Mouse (Mus musculus) forebrain, embryonic 15.5 days (tissue): ENCODE data around the gene Atp6v0a4. TPM values are rescaled to one million over a fixed set of nuclear protein-coding genes. Genes with fewer than 3 reads are reported as not detected.

Experiments used
- ATAC-seq: fragments of 200-750 bp; cut with Nextera tagmentation; replicated peaks from 2 replicates; pipeline ENCODE4 v1.8.0; 2017; ENCODE audit warnings: mild to moderate bottlenecking, moderate TSS enrichment, moderate library complexity
- H3K27ac ChIP-seq: fragments of 300-500 bp; sonication (generic); replicated peaks from 2 replicates; pipeline ENCODE4 v1.5.1; 2015; ENCODE audit warnings: mild to moderate bottlenecking, inconsistent platforms
- H3K27me3 ChIP-seq: fragments of 300-500 bp; sonication (generic); 2 replicates; pipeline ENCODE4 v1.6.1; 2015; ENCODE audit warnings: inconsistent platforms
- H3K36me3 ChIP-seq: fragments of 300-500 bp; sonication (generic); 2 replicates; pipeline ENCODE4 v1.6.1; 2015; ENCODE audit warnings: mild to moderate bottlenecking, inconsistent platforms
- H3K4me1 ChIP-seq: fragments of 300-500 bp; sonication (generic); 2 replicates; pipeline ENCODE4 v1.6.1; 2015; ENCODE audit warnings: inconsistent platforms
- H3K4me2 ChIP-seq: fragments of 300-500 bp; sonication (generic); replicated peaks from 2 replicates; pipeline ENCODE4 v1.6.1; 2015; ENCODE audit warnings: mild to moderate bottlenecking, inconsistent platforms
- H3K4me3 ChIP-seq: fragments of 300-500 bp; sonication (generic); 2 replicates; pipeline ENCODE4 v1.5.1; 2015; ENCODE audit warnings: mild to moderate bottlenecking, inconsistent platforms
- H3K9ac ChIP-seq: fragments of 300-500 bp; sonication (generic); replicated peaks from 2 replicates; pipeline ENCODE4 v1.6.1; 2015; ENCODE audit warnings: mild to moderate bottlenecking, inconsistent platforms
- H3K9me3 ChIP-seq: fragments of 300-500 bp; sonication (generic); 2 replicates; pipeline ENCODE4 v1.6.1; 2016; ENCODE audit warnings: inconsistent platforms
- WGBS: fragments of 180-500 bp; shearing (Covaris S2); methylation state at CpG from one replicate; pipeline ENCODE4 v1.1.7; 2015; ENCODE audit warnings: mixed read lengths; 5-methylcytosine and 5-hydroxymethylcytosine counted together
- polyA plus RNA-seq: library from polyadenylated mRNA; unstranded; fragments of >200 nt; fragmentation: Nextera tagmentation; extraction: Ambion mirVana; gene quantifications from 2 replicates; pipeline ENCODE4 v1.2.1, GENCODE M21; 2015

Gene Atp6v0a4
- polyA plus RNA-seq, 1 experiment from 2014 or later, result 0.19 TPM

DNA sequence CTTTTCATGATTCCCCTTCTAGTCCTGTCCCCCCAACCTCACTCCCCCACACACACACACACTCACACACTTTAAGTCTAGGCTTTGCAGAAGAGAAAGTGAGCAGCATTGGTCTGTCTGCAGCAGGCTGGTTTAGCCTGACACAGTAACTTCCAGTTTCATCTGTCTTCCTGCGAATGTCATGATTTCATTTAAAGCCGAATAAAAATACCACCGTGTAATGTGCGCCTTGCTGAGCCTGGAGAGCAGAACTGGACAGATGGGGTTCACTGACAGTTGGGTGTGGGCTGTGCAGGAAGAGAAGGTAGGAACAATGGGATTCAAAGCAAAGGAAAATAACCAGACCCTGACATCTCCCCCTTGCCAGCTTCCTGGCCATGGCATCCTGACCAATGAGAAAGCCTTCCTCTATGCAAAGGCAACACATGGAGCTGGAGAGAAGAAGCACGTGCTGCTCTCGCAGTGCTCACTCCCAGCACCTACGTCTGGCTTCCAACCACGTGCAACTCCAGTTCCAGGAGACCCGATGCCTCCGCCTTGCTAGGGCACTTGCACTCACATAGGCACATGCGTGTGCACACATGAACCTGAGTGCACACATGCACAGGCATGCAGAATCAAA lies 58.8 kb downstream of the Atp6v0a4 start:
- ATAC-seq, result peak; percentile 64
- peaks cover 15% of the 10 kb centered on the region for H3K4me1 ChIP-seq
- no peaks in the 10 kb centered on the region for H3K9me3 ChIP-seq
- no peak overlapping the region for H3K27ac ChIP-seq
- no peak overlapping the region for H3K4me3 ChIP-seq
- no peak overlapping the region for H3K9ac ChIP-seq
- no peak overlapping the region for H3K4me2 ChIP-seq
- H3K36me3 ChIP-seq, result no peaks in the 10 kb centered on the region
- 72% methylated on average over 11 of the region's 11 CpGs for WGBS
- no peaks in the 10 kb centered on the region for H3K27me3 ChIP-seq

DNA sequence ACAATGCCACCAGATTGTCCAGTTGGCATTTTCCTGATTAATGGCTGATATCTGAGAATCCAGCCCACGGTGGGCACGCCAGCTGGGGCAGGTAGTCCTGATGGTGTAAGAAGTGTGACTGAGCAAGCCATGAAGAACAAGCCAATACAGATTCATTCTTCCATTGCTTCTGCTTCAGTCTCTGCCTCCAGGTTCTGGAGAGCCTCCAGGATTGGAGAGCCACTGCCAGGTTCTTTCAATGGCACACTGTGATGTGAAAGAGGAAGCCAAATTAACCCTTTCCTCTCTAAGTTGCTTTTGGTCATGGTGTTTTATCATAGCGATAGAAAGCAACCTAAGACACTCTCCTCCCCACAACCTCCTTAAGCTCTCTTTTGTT lies 59.3 kb downstream of the Atp6v0a4 start:
- Histone ChIP-seq H3K9me3 (no peaks in the 10 kb centered on the region), H3K4me1 (peaks cover 15% of the 10 kb centered on the region), H3K36me3 (no peaks in the 10 kb centered on the region), H3K4me3 (no peak overlapping the region), H3K27me3 (no peaks in the 10 kb centered on the region), H3K4me2 (no peak overlapping the region), H3K27ac (no peak overlapping the region), H3K9ac (no peak overlapping the region)
- ATAC-seq, result peak; percentile 49; the same call in 1 of the 2 replicates
- WGBS, result 48% methylated on average over 3 of the region's 3 CpGs

DNA sequence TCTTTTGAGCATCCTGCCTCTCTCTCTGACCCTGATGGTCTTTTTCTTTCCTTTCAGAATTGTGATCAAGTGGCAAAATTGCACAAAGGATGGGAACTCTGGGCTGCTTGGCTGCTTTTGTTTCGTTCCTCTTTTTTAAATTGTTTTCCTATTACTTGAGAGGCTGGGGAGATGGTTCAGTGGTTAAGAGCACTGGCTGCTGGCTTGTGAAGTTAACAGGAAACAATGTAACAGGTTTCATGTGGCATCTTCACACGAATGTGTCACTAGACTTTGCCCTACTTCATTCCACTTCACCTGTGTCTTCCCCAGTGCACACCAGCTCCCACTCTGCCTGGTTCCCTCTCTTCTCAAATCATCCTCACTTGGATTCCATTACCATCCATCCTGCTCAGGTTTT lies 59.8 kb downstream of the Atp6v0a4 start:
- H3K9ac ChIP-seq, result no peak overlapping the region
- no peak overlapping the region for H3K4me2 ChIP-seq
- 73% methylated on average over 2 of the region's 2 CpGs for WGBS
- no peak overlapping the region for H3K27ac ChIP-seq
- no peak overlapping the region for H3K4me3 ChIP-seq
- no peaks in the 10 kb centered on the region for H3K36me3 ChIP-seq
- ATAC-seq, result no peak
- H3K4me1 ChIP-seq, result peaks cover 15% of the 10 kb centered on the region
- H3K9me3 ChIP-seq, result no peaks in the 10 kb centered on the region
- no peaks in the 10 kb centered on the region for H3K27me3 ChIP-seq

DNA sequence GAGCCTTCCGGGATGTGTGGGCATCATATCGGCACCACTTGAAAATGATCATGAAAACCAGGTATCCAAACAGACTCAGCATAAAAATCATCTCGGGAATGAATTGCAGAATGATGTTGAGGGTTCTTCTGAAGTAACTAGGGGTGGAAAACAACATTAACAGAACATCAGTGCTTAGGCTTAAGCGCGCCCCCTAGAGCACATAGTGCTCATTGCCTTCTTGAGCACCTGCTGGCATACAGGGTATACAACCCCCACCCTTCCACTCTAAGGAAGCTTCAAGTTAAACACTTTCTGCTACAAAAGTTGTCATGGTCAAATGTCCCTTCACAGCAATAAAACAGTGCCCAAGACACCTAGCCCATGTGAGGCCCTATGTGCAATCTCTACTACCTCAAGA lies 65.6 kb downstream of the Atp6v0a4 start:
- no peak for ATAC-seq
- H3K36me3 ChIP-seq, result no peaks in the 10 kb centered on the region
- H3K4me3 ChIP-seq, result no peak overlapping the region
- H3K4me2 ChIP-seq, result no peak overlapping the region
- WGBS, result 71% methylated on average over 5 of the region's 5 CpGs
- no peak overlapping the region for H3K27ac ChIP-seq
- H3K9ac ChIP-seq, result no peak overlapping the region
- H3K27me3 ChIP-seq, result no peaks in the 10 kb centered on the region
- no peaks in the 10 kb centered on the region for H3K9me3 ChIP-seq
- no peaks in the 10 kb centered on the region for H3K4me1 ChIP-seq

DNA sequence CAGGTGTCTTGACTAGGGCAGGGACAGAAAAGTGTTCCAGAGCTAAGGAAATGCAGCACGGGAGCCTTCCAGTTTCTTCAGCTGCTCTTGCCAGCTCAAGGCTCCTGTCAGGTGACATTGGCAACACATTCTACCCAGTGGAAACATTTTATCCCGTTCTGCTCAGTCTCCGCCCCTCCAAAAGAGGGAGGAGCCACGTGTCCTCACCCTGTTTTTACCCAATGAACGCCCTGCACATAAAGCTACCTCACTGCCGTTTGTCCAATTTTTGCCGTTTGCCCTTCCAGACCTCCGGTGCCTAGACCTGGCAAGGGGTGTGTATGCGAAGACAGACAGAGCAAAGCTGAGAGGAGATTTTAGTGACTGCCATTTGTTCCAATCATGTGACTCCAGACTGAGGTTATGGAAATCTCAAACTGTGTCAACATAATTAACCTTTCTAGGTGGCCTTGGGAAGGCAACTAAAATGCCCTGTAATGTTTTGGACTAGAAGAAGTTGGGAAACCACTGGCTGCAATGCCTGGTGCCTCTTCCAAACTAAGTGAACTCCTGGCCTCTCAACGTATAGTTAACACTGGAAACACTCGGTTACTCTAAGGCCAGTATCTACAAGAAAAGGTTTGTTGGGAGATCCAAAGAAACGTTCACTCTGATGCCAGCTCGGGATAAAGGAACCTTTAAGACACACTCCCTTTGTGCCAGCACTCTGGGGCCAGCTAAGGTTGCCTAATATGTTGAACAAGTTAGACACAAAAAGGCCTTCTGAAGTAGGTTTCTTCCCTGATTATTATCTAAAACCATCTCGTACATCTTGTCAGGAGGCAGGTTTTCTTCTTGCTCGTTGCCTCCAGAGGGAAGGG lies 68.7 kb downstream of the Atp6v0a4 start:
- Histone ChIP-seq H3K4me1 (no peaks in the 10 kb centered on the region), H3K4me2 (no peak overlapping the region), H3K9me3 (no peaks in the 10 kb centered on the region), H3K9ac (no peak overlapping the region), H3K27ac (no peak overlapping the region), H3K4me3 (no peak overlapping the region), H3K27me3 (no peaks in the 10 kb centered on the region), H3K36me3 (no peaks in the 10 kb centered on the region)
- WGBS, result 82% methylated on average over 15 of the region's 15 CpGs
- no peak for ATAC-seq

DNA sequence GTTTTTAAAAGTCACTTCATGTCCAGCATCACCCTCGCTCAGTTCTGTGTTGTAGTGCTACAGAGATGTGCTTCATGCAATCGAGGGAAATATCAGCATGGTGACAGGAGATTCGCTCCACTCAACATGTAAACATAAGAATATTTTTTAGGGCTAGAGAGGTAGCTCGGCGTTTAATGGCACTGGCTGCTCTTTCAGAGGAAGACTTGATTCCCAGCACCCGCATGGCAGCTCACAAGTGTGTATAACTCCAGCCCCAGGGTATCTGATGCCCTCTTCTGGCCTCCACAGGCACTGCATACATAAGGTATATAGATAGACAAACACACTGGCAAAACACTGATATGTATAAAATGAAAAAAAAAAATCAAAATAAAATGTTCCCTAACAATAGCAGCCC lies 74.8 kb downstream of the Atp6v0a4 start:
- H3K27ac ChIP-seq, result no peak overlapping the region
- no peaks in the 10 kb centered on the region for H3K36me3 ChIP-seq
- H3K9me3 ChIP-seq, result no peaks in the 10 kb centered on the region
- ATAC-seq, result no peak
- H3K27me3 ChIP-seq, result no peaks in the 10 kb centered on the region
- H3K9ac ChIP-seq, result no peak overlapping the region
- no peaks in the 10 kb centered on the region for H3K4me1 ChIP-seq
- no peak overlapping the region for H3K4me3 ChIP-seq
- 94% methylated on average over 6 of the region's 6 CpGs for WGBS
- no peak overlapping the region for H3K4me2 ChIP-seq

DNA sequence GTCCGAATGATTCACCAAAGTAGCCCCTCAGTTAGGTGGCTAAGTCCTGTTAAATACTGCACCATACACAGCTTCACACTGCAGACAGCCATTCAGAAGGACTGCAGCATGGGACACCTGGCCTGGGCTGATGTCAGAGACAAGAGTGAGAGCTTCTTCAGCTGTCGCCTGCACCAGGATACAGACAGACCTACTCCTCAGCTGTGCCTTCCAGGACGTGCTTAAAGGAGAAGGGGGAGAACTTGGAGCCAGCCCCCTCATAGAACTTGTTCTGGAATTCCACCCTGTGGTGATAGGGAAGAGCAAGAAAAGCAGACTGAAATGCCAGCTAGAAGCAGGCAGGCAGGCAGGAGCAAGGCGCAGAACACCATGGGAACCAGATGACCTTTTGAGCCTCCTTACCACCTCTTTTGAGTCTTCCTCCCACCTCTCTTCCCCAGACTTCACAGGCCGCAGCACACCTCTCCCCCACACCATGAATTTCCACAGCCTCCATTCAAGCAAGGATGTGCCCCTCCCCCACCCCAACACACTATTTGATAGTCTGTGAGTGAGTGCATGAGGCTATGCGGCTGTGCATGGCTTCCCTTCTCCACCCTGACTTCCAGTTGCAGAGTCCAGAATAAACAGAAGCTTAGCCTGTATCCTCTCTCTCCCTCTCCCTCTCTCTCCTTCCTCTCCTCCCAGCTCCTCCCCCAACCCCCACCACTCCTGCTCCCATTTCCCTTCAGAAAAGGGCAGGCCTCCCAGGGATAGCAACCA lies 75.4 kb downstream of the Atp6v0a4 start:
- Histone ChIP-seq H3K4me2 (no peak overlapping the region), H3K4me1 (no peaks in the 10 kb centered on the region), H3K27me3 (no peaks in the 10 kb centered on the region), H3K4me3 (no peak overlapping the region), H3K27ac (no peak overlapping the region), H3K36me3 (no peaks in the 10 kb centered on the region), H3K9ac (no peak overlapping the region), H3K9me3 (no peaks in the 10 kb centered on the region)
- ATAC-seq, result no peak
- WGBS, result 58% methylated on average over 6 of the region's 6 CpGs

DNA sequence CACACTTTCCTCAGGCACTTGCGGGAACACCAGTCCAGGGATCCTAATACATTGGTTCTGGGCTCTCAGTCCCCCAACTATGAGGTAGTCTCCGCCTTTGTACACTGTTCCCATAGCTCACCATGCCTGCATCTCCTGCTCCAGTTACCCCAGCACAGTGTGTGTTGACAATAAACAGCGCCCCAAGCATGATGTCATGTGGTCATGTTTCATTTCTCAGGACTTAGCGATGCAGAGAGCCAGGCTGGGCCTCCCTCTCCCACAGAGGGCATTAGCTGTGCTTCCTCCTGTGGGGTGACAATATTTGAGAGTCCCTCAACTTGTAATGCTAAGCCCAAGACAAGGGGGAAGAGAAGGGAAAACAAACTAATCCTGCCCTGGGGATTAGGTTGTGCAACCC lies 76.4 kb downstream of the Atp6v0a4 start:
- WGBS, result 73% methylated on average over 4 of the region's 4 CpGs
- H3K4me2 ChIP-seq, result no peak overlapping the region
- H3K27ac ChIP-seq, result no peak overlapping the region
- no peak overlapping the region for H3K4me3 ChIP-seq
- H3K4me1 ChIP-seq, result no peaks in the 10 kb centered on the region
- H3K9me3 ChIP-seq, result no peaks in the 10 kb centered on the region
- no peak for ATAC-seq
- no peaks in the 10 kb centered on the region for H3K27me3 ChIP-seq
- no peaks in the 10 kb centered on the region for H3K36me3 ChIP-seq
- H3K9ac ChIP-seq, result no peak overlapping the region

DNA sequence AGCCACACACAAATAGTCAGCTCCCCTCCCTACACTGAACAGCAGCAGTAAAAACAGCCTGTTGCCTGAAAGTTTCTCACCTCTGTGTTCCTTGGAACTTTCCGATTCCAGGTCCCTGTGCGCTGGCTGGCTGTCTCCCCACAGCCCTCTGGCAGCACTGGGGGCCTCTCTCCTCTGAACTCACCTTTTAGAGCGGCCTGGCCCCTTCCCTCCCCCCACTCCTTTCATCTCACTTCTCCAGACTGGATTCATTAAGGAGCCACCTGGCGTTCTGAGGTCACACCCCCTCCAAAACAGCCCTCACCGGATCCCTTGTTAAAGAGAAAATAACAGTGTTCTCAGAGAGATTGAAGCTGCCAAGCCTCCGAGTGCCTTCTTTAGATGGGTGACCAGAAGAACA lies 77.5 kb downstream of the Atp6v0a4 start, which contains the start of gene Svopl:
Gene Svopl (minus strand): TSS at position 159 of the 400 bp plus-strand sequence.
- 10% methylated on average over 6 of the region's 6 CpGs for WGBS
- Histone ChIP-seq H3K27me3 (no peaks in the 10 kb centered on the region), H3K9ac (no peak within 1 kb of the TSS), H3K27ac (no peak within 1 kb of the TSS), H3K4me1 (no peaks in the 10 kb centered on the region), H3K36me3 (no peaks in the 10 kb centered on the region), H3K4me2 (no peak within 1 kb of the TSS), H3K4me3 (no peak within 1 kb of the TSS), H3K9me3 (no peaks in the 10 kb centered on the region)
- ATAC-seq, result no peak

DNA sequence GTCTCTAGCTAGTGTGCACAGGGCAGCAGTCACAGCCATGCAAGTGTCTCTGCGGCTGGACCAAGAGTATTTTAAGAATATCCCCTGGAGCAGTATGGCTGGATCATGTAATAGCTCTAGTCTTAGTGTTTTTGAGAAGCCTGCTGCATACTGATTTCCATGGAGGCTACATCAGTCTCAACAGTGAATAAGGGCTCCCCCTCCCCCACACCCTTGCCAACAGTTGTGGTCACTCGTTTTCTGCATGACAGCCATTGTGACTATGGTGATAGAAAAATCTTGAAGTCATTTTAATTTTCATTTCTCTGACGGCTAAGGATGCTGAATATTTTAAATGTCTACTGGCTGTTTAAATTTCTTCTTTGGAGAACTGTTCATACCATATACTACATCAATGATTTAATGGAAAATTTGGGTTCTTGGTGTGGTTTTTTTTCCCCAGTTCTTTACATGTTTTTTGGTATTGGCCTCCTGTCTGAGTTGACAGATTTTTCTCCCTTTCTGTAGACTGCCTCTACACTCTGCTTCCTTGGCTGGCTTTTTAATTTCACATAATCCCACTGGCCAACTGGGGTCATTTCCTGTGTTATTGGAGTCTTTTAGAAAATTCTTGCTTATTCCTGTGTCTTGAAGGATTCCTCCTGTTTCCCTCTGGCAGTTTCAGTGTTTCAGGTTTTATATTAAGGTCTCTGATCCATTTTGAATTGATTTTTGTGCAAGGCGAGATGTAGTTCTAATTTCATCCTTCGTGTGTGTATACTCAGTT lies 91.4 kb downstream of the Atp6v0a4 start:
- no peak overlapping the region for H3K4me3 ChIP-seq
- no peak overlapping the region for H3K9ac ChIP-seq
- H3K27ac ChIP-seq, result no peak overlapping the region
- ATAC-seq, result no peak
- no peak overlapping the region for H3K4me2 ChIP-seq
- no peaks in the 10 kb centered on the region for H3K9me3 ChIP-seq
- no peaks in the 10 kb centered on the region for H3K36me3 ChIP-seq
- no peaks in the 10 kb centered on the region for H3K27me3 ChIP-seq
- WGBS, result 71% methylated on average over 5 of the region's 5 CpGs
- H3K4me1 ChIP-seq, result no peaks in the 10 kb centered on the region

DNA sequence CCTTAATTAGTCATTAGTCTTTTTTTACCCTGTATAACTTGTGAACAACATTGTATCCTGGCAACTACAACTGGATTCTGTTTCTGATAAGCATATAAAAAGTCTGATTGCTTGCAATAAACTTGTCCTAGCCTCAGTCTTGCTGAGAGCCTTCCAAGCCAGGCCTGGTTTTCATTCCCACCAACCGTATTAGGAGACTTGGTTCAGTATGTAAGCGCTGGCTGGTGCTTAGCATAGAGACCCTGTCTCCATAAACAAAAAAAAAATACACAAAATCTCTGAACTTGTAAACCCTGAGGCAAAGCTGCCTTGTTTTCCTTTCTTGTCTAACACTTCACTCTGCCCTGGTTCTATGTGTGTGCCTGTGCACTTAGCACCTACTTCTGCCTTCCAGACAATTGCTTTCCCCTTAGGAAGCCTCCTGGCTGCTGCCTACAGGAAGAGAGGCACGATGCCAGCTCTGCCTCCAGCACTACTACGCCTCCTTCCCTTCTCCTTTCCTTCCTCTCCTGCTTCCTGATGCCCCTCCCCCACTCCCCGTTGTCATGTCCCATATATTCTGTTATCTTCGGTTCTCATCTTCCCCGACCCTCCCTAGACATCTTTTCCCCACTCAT lies 92.4 kb downstream of the Atp6v0a4 start:
- Histone ChIP-seq H3K9me3 (no peaks in the 10 kb centered on the region), H3K4me1 (no peaks in the 10 kb centered on the region), H3K4me3 (no peak overlapping the region), H3K9ac (no peak overlapping the region), H3K4me2 (no peak overlapping the region), H3K27ac (no peak overlapping the region), H3K36me3 (no peaks in the 10 kb centered on the region), H3K27me3 (no peaks in the 10 kb centered on the region)
- 52% methylated on average over 7 of the region's 7 CpGs for WGBS
- 0 out of 2 replicates have a peak, but pooled peaks have one; percentile 43 for ATAC-seq
